16 mouse cellular contexts compared by ENCODE assay signal in the genomic region with DNA sequence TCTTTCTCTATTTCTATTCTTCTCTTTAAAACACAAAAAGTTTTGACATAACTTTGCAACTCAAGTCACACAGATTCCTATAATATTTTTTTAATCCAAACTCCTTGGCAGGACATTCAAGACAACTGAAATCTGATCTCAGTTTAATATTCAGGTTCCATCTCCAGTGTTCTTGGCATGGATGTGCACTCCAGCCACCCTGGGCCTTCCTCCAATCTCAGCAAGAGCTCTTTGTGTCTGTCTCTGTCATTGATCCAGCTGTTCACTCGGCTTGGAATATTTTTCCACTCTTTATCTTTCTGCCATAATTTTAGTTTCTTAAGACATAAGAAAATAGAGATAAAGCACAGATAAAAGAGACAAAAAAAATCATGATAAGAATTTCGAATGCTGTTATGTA.
DNase-seq lines count a peak whose midpoint lies in the region; ATAC-seq lines count a peak whose summit lies in the region.
"Had no signal": no experiment of that assay in that cellular context is flagged by ENCODE, and none has a peak within 500 bp of the region (broad histone marks: within the 10 kb centered on the region; RNA-seq: fewer than 3 reads in every experiment).

No protein-coding gene starts in this region.

- WGBS in embryonic facial prominence, embryonic 14.5 days = 60% methylated on average over 2 of the region's 2 CpGs
- 82% methylated on average over 2 of the region's 2 CpGs for WGBS in embryonic facial prominence, embryonic 10.5 days

- intact Hi-C loops in left cerebral cortex, postnatal 4 days (cut with DNase I) = no loop called here

- no peaks in the 10 kb centered on the region for H3K36me3 ChIP-seq in embryonic facial prominence, embryonic 14.5 days (ENCODE audit: control insufficient read depth, insufficient read depth, low read length)
- no peaks in the 10 kb centered on the region for H3K36me3 ChIP-seq in embryonic facial prominence, embryonic 10.5 days (replicated peaks)
- H3K36me3 ChIP-seq: embryonic facial prominence, embryonic 12.5 days; G1E; midbrain, embryonic 15.5 days; neural tube, embryonic 15.5 days had no signal

- no peak overlapping the region for H3K4me2 ChIP-seq in embryonic facial prominence, embryonic 14.5 days (ENCODE audit: low read depth, low read length)
- H3K4me2 ChIP-seq: embryonic facial prominence, embryonic 12.5 days; forebrain, embryonic 13.5 days; midbrain, embryonic 15.5 days; neural tube, embryonic 15.5 days had no signal

- H3K9ac ChIP-seq in embryonic facial prominence, embryonic 14.5 days (ENCODE audit: low read depth, low read length) = no peak overlapping the region
- H3K9ac ChIP-seq: embryonic facial prominence, embryonic 12.5 days; forebrain, embryonic 13.5 days; liver, postnatal 0 days; midbrain, embryonic 15.5 days; neural tube, embryonic 15.5 days had no signal

- peak; percentile 60 for DNase-seq in embryonic facial prominence, embryonic 14.5 days (ENCODE audit: low spot score)
- no peak for DNase-seq in embryonic facial prominence, embryonic 10.5 days (ENCODE audit: low spot score)
- peak; percentile 43 for DNase-seq in left cerebral cortex, postnatal 4 days
- DNase-seq in left cerebral cortex, adult 11 months (ENCODE audit: low spot score) = no peak
- DNase-seq in cerebellum, adult 8-10 months = peak; percentile 1
- peak; percentile 1 for DNase-seq in lung, postnatal 14 days
- DNase-seq in c-Kit-positive CD71-positive TER-119-positive erythroid progenitor cells, embryonic 14.5 days (ENCODE audit: low spot score) = no peak
- DNase-seq: B cell, adult 2 months; liver, postnatal 0 days had no signal

- H3K9me3 ChIP-seq in embryonic facial prominence, embryonic 14.5 days (ENCODE audit: control insufficient read depth, low read length) = no peaks in the 10 kb centered on the region
- H3K9me3 ChIP-seq in embryonic facial prominence, embryonic 10.5 days = no peaks in the 10 kb centered on the region
- H3K9me3 ChIP-seq: embryonic facial prominence, embryonic 12.5 days; forebrain, embryonic 13.5 days; G1E; midbrain, embryonic 15.5 days; neural tube, embryonic 15.5 days had no signal

- H3K27ac ChIP-seq in embryonic facial prominence, embryonic 14.5 days (replicated peaks; ENCODE audit: low read depth, low read length) = no peak overlapping the region
- H3K27ac ChIP-seq in embryonic facial prominence, embryonic 10.5 days (replicated peaks) = no peak overlapping the region
- H3K27ac ChIP-seq: embryonic facial prominence, embryonic 12.5 days; forebrain, embryonic 13.5 days; midbrain, embryonic 15.5 days; neural tube, embryonic 15.5 days had no signal

- no peaks in the 10 kb centered on the region for H3K27me3 ChIP-seq in embryonic facial prominence, embryonic 14.5 days (replicated peaks; ENCODE audit: control insufficient read depth, insufficient read depth, low read length)
- H3K27me3 ChIP-seq in embryonic facial prominence, embryonic 10.5 days (replicated peaks; ENCODE audit: low read depth, poor library complexity, severe bottlenecking) = no peaks in the 10 kb centered on the region
- H3K27me3 ChIP-seq: embryonic facial prominence, embryonic 12.5 days; forebrain, embryonic 13.5 days; midbrain, embryonic 15.5 days; neural tube, embryonic 15.5 days had no signal

- no peak overlapping the region for H3K4me3 ChIP-seq in embryonic facial prominence, embryonic 14.5 days (ENCODE audit: low read depth, low read length)
- H3K4me3 ChIP-seq in embryonic facial prominence, embryonic 10.5 days = no peak overlapping the region
- H3K4me3 ChIP-seq: embryonic facial prominence, embryonic 12.5 days; forebrain, embryonic 13.5 days; midbrain, embryonic 15.5 days; neural tube, embryonic 15.5 days had no signal

- no peak for ATAC-seq in embryonic facial prominence, embryonic 14.5 days (ENCODE audit: low read depth)
- no peak for ATAC-seq in megakaryocyte-erythroid progenitor cell, adult 5-6 weeks (replicated peaks; ENCODE audit: low FRiP score, low TSS enrichment, poor library complexity, severe bottlenecking)
- ATAC-seq: forebrain, embryonic 13.5 days; inflammation-experienced regulatory T-cells, adult 6 months; liver, postnatal 0 days; midbrain, embryonic 15.5 days had no signal

- H3K4me1 ChIP-seq in embryonic facial prominence, embryonic 14.5 days (ENCODE audit: control insufficient read depth, insufficient read depth, low read length) = 0 out of 2 replicates have a peak, but pooled peaks cover 5% of the 10 kb centered on the region
- no peaks in the 10 kb centered on the region for H3K4me1 ChIP-seq in embryonic facial prominence, embryonic 10.5 days
- H3K4me1 ChIP-seq: embryonic facial prominence, embryonic 12.5 days; forebrain, embryonic 13.5 days; midbrain, embryonic 15.5 days; neural tube, embryonic 15.5 days had no signal

Comparison
In these comparisons a context has a peak if more than half of its experiments do, and no peak if none do; other contexts are left out.
1. DNase-seq: peak in embryonic facial prominence, embryonic 14.5 days (single experiment), left cerebral cortex, postnatal 4 days (single experiment), cerebellum, adult 8-10 months (single experiment) and lung, postnatal 14 days (single experiment); none in embryonic facial prominence, embryonic 10.5 days (single experiment), left cerebral cortex, adult 11 months (single experiment) and c-Kit-positive CD71-positive TER-119-positive erythroid progenitor cells, embryonic 14.5 days (single experiment).